Mouse (Mus musculus) midbrain, embryonic 14.5 days (tissue): ENCODE results near the gene Trafd1. TPM values are rescaled to one million over a fixed set of nuclear protein-coding genes. Genes with fewer than 3 reads are reported as not detected.

ENCODE experiments used
- ATAC-seq: fragments of 200-750 bp; cut with Nextera tagmentation; 2 replicates; pipeline ENCODE4 v1.8.0; 2017; ENCODE audit warnings: moderate number of reproducible peaks, moderate library complexity; ENCODE audit not compliant: low FRiP score, low TSS enrichment
- DNase-seq: peaks from one replicate; pipeline ENCODE4 v3.0.0-alpha.2; 2015
- H3K27ac ChIP-seq: fragments of 300-500 bp; sonication (generic); replicated peaks from 2 replicates; pipeline ENCODE4 v1.5.1; 2014; ENCODE audit warnings: mild to moderate bottlenecking, low read depth, low read length, moderate library complexity
- H3K27me3 ChIP-seq: fragments of 300-500 bp; sonication (generic); 2 replicates; pipeline ENCODE4 v1.6.1; 2014; ENCODE audit warnings: low read length, control low read depth, mixed read lengths; ENCODE audit not compliant: control insufficient read depth, insufficient read depth
- H3K36me3 ChIP-seq: fragments of 300-500 bp; sonication (generic); 2 replicates; pipeline ENCODE4 v1.6.1; 2014; ENCODE audit warnings: low read length, control low read depth; ENCODE audit not compliant: control insufficient read depth, insufficient read depth
- H3K4me1 ChIP-seq: fragments of 300-500 bp; sonication (generic); 2 replicates; pipeline ENCODE4 v1.6.1; 2014; ENCODE audit warnings: mild to moderate bottlenecking, antibody characterized with exemption, low read length, control low read depth; ENCODE audit not compliant: control insufficient read depth, insufficient read depth
- H3K4me2 ChIP-seq: fragments of 300-500 bp; sonication (generic); 2 replicates; pipeline ENCODE4 v1.6.1; 2014; ENCODE audit warnings: mild to moderate bottlenecking, low read length, moderate library complexity
- H3K4me3 ChIP-seq: fragments of 300-500 bp; sonication (generic); replicated peaks from 2 replicates; pipeline ENCODE4 v1.5.1; 2014; ENCODE audit warnings: low read depth, low read length
- H3K9ac ChIP-seq: fragments of 300-500 bp; sonication (generic); replicated peaks from 2 replicates; pipeline ENCODE4 v1.6.1; 2014; ENCODE audit warnings: mild to moderate bottlenecking, low read length, moderate library complexity
- H3K9me3 ChIP-seq: fragments of 300-500 bp; sonication (generic); 2 replicates; pipeline ENCODE4 v1.6.1; 2016; ENCODE audit warnings: low read length, control low read depth, mixed read lengths; ENCODE audit not compliant: control insufficient read depth
- WGBS: fragments of 180-500 bp; shearing (Covaris S2); extraction: QIAGEN DNeasy Blood & Tissue Kit; methylation state at CpG from one replicate; pipeline ENCODE4 v1.1.7; 2014; 5-methylcytosine and 5-hydroxymethylcytosine counted together
- polyA plus RNA-seq: library from polyadenylated mRNA; unstranded; fragments of >200 nt; fragmentation: Nextera tagmentation; extraction: Ambion mirVana; gene quantifications from 2 replicates; pipeline ENCODE4 v1.2.1, GENCODE M21; 2014

The Trafd1 gene
- polyA plus RNA-seq, 1 experiment from 2014 or later, result 146 TPM

- H3K9ac ChIP-seq, result no peak overlapping the region
- no peaks in the 10 kb centered on the region for H3K9me3 ChIP-seq
- WGBS, result 91% methylated on average over 5 of the region's 5 CpGs
- H3K4me3 ChIP-seq, result 0 out of 2 replicates have a peak overlapping the region, but pooled peaks have one; percentile 96
- peaks cover 8% of the 10 kb centered on the region for H3K4me1 ChIP-seq
- DNase-seq (no peak), ATAC-seq (no peak)
- H3K4me2 ChIP-seq, result peak overlapping the region; percentile 90; the same call in 1 of the 2 replicates
- no peaks in the 10 kb centered on the region for H3K27me3 ChIP-seq
- no peak overlapping the region for H3K27ac ChIP-seq
- H3K36me3 ChIP-seq, result peaks cover 12% of the 10 kb centered on the region; the same call in 1 of the 2 replicates
Measured at GRCm38 (mm10) chr5:121399540-121399939, 14.1 kb upstream of the Trafd1 start.

- Histone ChIP-seq H3K27me3 (no peaks in the 10 kb centered on the region), H3K36me3 (peaks cover 12% of the 10 kb centered on the region; the same call in 1 of the 2 replicates), H3K4me1 (peaks cover 8% of the 10 kb centered on the region), H3K9me3 (no peaks in the 10 kb centered on the region), H3K4me2 (peak overlapping the region; percentile 90), H3K4me3 (peak overlapping the region; percentile 96), H3K27ac (no peak overlapping the region), H3K9ac (peak overlapping the region; percentile 78)
- DNase-seq (no peak), ATAC-seq (no peak)
- WGBS, result 68% methylated on average over 9 of the region's 9 CpGs
Measured at GRCm38 (mm10) chr5:121398965-121399462, 13.6 kb upstream of the Trafd1 start.

- no peaks in the 10 kb centered on the region for H3K9me3 ChIP-seq
- H3K27me3 ChIP-seq, result no peaks in the 10 kb centered on the region
- H3K36me3 ChIP-seq, result peaks cover 12% of the 10 kb centered on the region; the same call in 1 of the 2 replicates
- H3K4me2 ChIP-seq, result peak overlapping the region; percentile 90
- peak overlapping the region; percentile 78 for H3K9ac ChIP-seq
- peak overlapping the region; percentile 96 for H3K4me3 ChIP-seq
- DNase-seq, result peak; percentile 56
- H3K27ac ChIP-seq, result peak overlapping the region; percentile 52
- under 1% methylated on average over 66 of the region's 67 CpGs for WGBS
- peaks cover 8% of the 10 kb centered on the region for H3K4me1 ChIP-seq
- peak; percentile 81 for ATAC-seq
Measured at GRCm38 (mm10) chr5:121398146-121398964, 12.9 kb upstream of the Trafd1 start.

- Histone ChIP-seq H3K27ac (peak within 1 kb of the TSS; percentile 68), H3K4me2 (peak within 1 kb of the TSS; percentile 90), H3K9ac (peak within 1 kb of the TSS; percentile 78), H3K27me3 (no peaks in the 10 kb centered on the region), H3K4me3 (peak within 1 kb of the TSS; percentile 96), H3K9me3 (no peaks in the 10 kb centered on the region), H3K4me1 (peaks cover 8% of the 10 kb centered on the region), H3K36me3 (peaks cover 6% of the 10 kb centered on the region; the same call in 1 of the 2 replicates)
- WGBS, result 9% methylated on average over 53 of the region's 53 CpGs
- ATAC-seq, result peak; percentile 95
- peak; percentile 100 for DNase-seq
Measured at GRCm38 (mm10) chr5:121397187-121398145, 12.0 kb upstream of the Trafd1 start, which contains the start of gene Naa25. Gene Naa25 (plus strand): TSS chr5:121397936.

GRCm38 (mm10) chr5:121395621-121396020 lies 10.2 kb upstream of the Trafd1 start:
- Histone ChIP-seq H3K36me3 (peaks cover 3% of the 10 kb centered on the region; the same call in 1 of the 2 replicates), H3K27ac (no peak overlapping the region), H3K27me3 (no peaks in the 10 kb centered on the region), H3K9ac (no peak overlapping the region), H3K9me3 (no peaks in the 10 kb centered on the region), H3K4me2 (no peak overlapping the region), H3K4me1 (peaks cover 8% of the 10 kb centered on the region), H3K4me3 (no peak overlapping the region)
- 84% methylated on average over 5 of the region's 5 CpGs for WGBS
- no peak for ATAC-seq
- no peak for DNase-seq

GRCm38 (mm10) chr5:121393402-121393801 lies 8.0 kb upstream of the Trafd1 start:
- no peak for ATAC-seq
- Histone ChIP-seq H3K27ac (no peak overlapping the region), H3K4me3 (no peak overlapping the region), H3K27me3 (no peaks in the 10 kb centered on the region), H3K9me3 (no peaks in the 10 kb centered on the region), H3K36me3 (no peaks in the 10 kb centered on the region), H3K4me2 (no peak overlapping the region), H3K9ac (no peak overlapping the region), H3K4me1 (0 out of 2 replicates have a peak, but pooled peaks cover 2% of the 10 kb centered on the region)
- DNase-seq, result no peak
- 78% methylated on average over 3 of the region's 3 CpGs for WGBS

GRCm38 (mm10) chr5:121392667-121393380 lies 7.4 kb upstream of the Trafd1 start:
- WGBS, result 58% methylated on average over 16 of the region's 16 CpGs
- Histone ChIP-seq H3K36me3 (no peaks in the 10 kb centered on the region), H3K4me1 (0 out of 2 replicates have a peak, but pooled peaks cover 2% of the 10 kb centered on the region), H3K4me2 (no peak overlapping the region), H3K4me3 (no peak overlapping the region), H3K27me3 (no peaks in the 10 kb centered on the region), H3K27ac (no peak overlapping the region), H3K9ac (no peak overlapping the region), H3K9me3 (no peaks in the 10 kb centered on the region)
- ATAC-seq (no peak), DNase-seq (peak; percentile 85)

GRCm38 (mm10) chr5:121389691-121390090 lies 4.3 kb upstream of the Trafd1 start:
- no peak overlapping the region for H3K4me3 ChIP-seq
- 0 out of 2 replicates have a peak, but pooled peaks cover 2% of the 10 kb centered on the region for H3K4me1 ChIP-seq
- no peak overlapping the region for H3K4me2 ChIP-seq
- no peak overlapping the region for H3K9ac ChIP-seq
- no peaks in the 10 kb centered on the region for H3K27me3 ChIP-seq
- no peak overlapping the region for H3K27ac ChIP-seq
- H3K9me3 ChIP-seq, result no peaks in the 10 kb centered on the region
- ATAC-seq (no peak), DNase-seq (no peak)
- H3K36me3 ChIP-seq, result no peaks in the 10 kb centered on the region
